In the genomic region with DNA sequence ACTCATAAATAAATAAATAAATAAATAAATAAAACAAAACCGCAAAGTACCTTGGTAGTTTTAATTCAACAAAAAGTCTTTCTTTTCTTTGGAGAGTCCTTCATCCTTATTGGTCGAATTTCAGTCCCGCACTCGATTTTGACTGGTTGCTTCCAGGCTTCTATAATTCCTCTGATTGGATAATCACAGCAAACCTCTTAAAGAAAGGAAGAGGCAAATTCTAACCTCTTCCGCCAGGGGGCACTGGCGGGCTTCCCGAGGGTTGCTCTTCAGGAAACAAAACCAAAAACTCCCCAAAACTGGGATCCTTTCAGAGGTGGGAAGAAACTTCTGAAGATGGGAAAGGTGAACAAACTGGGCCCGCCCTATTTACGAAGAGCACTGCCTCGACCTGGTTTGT, we compare ENCODE assay signal across 8 mouse cellular contexts. TPM values are rescaled to one million over a fixed set of nuclear protein-coding genes. Genes with fewer than 3 reads are reported as not detected.
DNase-seq lines count a peak whose midpoint lies in the region; ATAC-seq and TF ChIP-seq lines count a peak whose summit lies in the region.

No protein-coding gene starts in this region.

- TF ChIP-seq EP300 in ES-Bruce4 (IDR thresholded peaks at IDR 0.05; ENCODE audit: insufficient read depth, low read depth, low read length), result no peak
- TF ChIP-seq EP300 in liver, postnatal 0 days (IDR thresholded peaks at IDR 0.05; ENCODE audit: low read depth), result no peak

- 6% methylated on average over 10 of the region's 10 CpGs for WGBS in embryonic facial prominence, embryonic 15.5 days
- WGBS in heart, embryonic 11.5 days (ENCODE audit: insufficient replicate concordance), result 5% methylated on average over 10 of the region's 10 CpGs
- WGBS in liver, postnatal 0 days (ENCODE audit: insufficient replicate concordance), result 3% methylated on average over 10 of the region's 10 CpGs

- no peak for ATAC-seq in embryonic facial prominence, embryonic 15.5 days (ENCODE audit: insufficient number of reproducible peaks, low FRiP score, low TSS enrichment, low read depth)
- no peak for ATAC-seq in heart, embryonic 11.5 days (replicated peaks; ENCODE audit: insufficient number of reproducible peaks, low FRiP score, low TSS enrichment)
- ATAC-seq in liver, postnatal 0 days, result peak; percentile 62

- peak overlapping the region; percentile 51 for H3K4me3 ChIP-seq in ES-Bruce4 (ENCODE audit: low read depth, low read length)
- H3K4me3 ChIP-seq in embryonic facial prominence, embryonic 15.5 days (replicated peaks), result no peak overlapping the region
- H3K4me3 ChIP-seq in heart, embryonic 11.5 days (ENCODE audit: low read depth, low read length), result no peak overlapping the region; the same call in 1 of the 2 replicates
- no peak overlapping the region for H3K4me3 ChIP-seq in liver, postnatal 0 days (ENCODE audit: low read depth, low read length)

- H3K9me3 ChIP-seq in ES-Bruce4 (replicated peaks; ENCODE audit: control insufficient read depth, insufficient read depth, low read length, poor library complexity, severe bottlenecking), result no peaks in the 10 kb centered on the region
- no peaks in the 10 kb centered on the region for H3K9me3 ChIP-seq in embryonic facial prominence, embryonic 15.5 days (replicated peaks)
- H3K9me3 ChIP-seq in heart, embryonic 11.5 days (replicated peaks; ENCODE audit: control insufficient read depth, low read length), result no peaks in the 10 kb centered on the region
- H3K9me3 ChIP-seq in liver, postnatal 0 days (ENCODE audit: low read length), result no peaks in the 10 kb centered on the region

- peak; percentile 65 for TF ChIP-seq CTCF in ES-Bruce4 (IDR thresholded peaks at IDR 0.05; ENCODE audit: low read depth, low read length)
- peak; percentile 78 for TF ChIP-seq CTCF in liver, postnatal 0 days (IDR thresholded peaks at IDR 0.05; ENCODE audit: low read depth)

- H3K4me2 ChIP-seq in embryonic facial prominence, embryonic 15.5 days (replicated peaks), result 0 out of 2 replicates have a peak overlapping the region, but pooled peaks have one; percentile 24
- peak overlapping the region; percentile 8 for H3K4me2 ChIP-seq in heart, embryonic 11.5 days
- H3K4me2 ChIP-seq in liver, postnatal 0 days (ENCODE audit: low read depth, low read length), result peak overlapping the region; percentile 20

- H3K36me3 ChIP-seq in ES-Bruce4 (ENCODE audit: control insufficient read depth, insufficient read depth, low read length, poor library complexity, severe bottlenecking), result no peaks in the 10 kb centered on the region
- H3K36me3 ChIP-seq in embryonic facial prominence, embryonic 15.5 days, result no peaks in the 10 kb centered on the region
- no peaks in the 10 kb centered on the region for H3K36me3 ChIP-seq in heart, embryonic 11.5 days (ENCODE audit: control insufficient read depth, insufficient read depth, low read length)
- H3K36me3 ChIP-seq in liver, postnatal 0 days (replicated peaks; ENCODE audit: insufficient read depth, low read length), result no peaks in the 10 kb centered on the region

- H3K27me3 ChIP-seq in ES-Bruce4 (ENCODE audit: control insufficient read depth, insufficient read depth, low read length, poor library complexity, severe bottlenecking), result no peaks in the 10 kb centered on the region
- peaks cover 38% of the 10 kb centered on the region for H3K27me3 ChIP-seq in embryonic facial prominence, embryonic 15.5 days
- peaks cover 48% of the 10 kb centered on the region for H3K27me3 ChIP-seq in heart, embryonic 11.5 days (ENCODE audit: control insufficient read depth, insufficient read depth, low read length)
- peaks cover 41% of the 10 kb centered on the region for H3K27me3 ChIP-seq in liver, postnatal 0 days (ENCODE audit: insufficient read depth, low read length)

- peak; percentile 89 for DNase-seq in adrenal gland, postnatal 14 days
- peak; percentile 84 to 87 for DNase-seq in kidney, postnatal 4 days
- DNase-seq in liver, postnatal 0 days, result peak; percentile 80
- peak; percentile 91 for DNase-seq in retina, postnatal 1 day
- peak; percentile 56 for DNase-seq in urinary bladder, adult 2 months (ENCODE audit: low spot score)

- H3K9ac ChIP-seq in ES-Bruce4 (ENCODE audit: low read depth, poor library complexity, severe bottlenecking), result no peak overlapping the region; the same call in 1 of the 2 replicates
- no peak overlapping the region for H3K9ac ChIP-seq in embryonic facial prominence, embryonic 15.5 days
- no peak overlapping the region for H3K9ac ChIP-seq in heart, embryonic 11.5 days (ENCODE audit: low read depth, low read length)
- no peak overlapping the region for H3K9ac ChIP-seq in liver, postnatal 0 days (replicated peaks)

- no peak overlapping the region for H3K27ac ChIP-seq in ES-Bruce4 (ENCODE audit: insufficient read depth, low read length)
- H3K27ac ChIP-seq in embryonic facial prominence, embryonic 15.5 days (replicated peaks), result no peak overlapping the region
- no peak overlapping the region for H3K27ac ChIP-seq in heart, embryonic 11.5 days (ENCODE audit: low read depth, low read length)
- H3K27ac ChIP-seq in liver, postnatal 0 days (ENCODE audit: low read depth), result no peak overlapping the region

- H3K4me1 ChIP-seq in ES-Bruce4 (ENCODE audit: control insufficient read depth, insufficient read depth, low read length), result no peaks in the 10 kb centered on the region
- H3K4me1 ChIP-seq in embryonic facial prominence, embryonic 15.5 days, result peaks cover 10% of the 10 kb centered on the region
- no peaks in the 10 kb centered on the region for H3K4me1 ChIP-seq in heart, embryonic 11.5 days (ENCODE audit: control insufficient read depth, insufficient read depth, low read length)
- H3K4me1 ChIP-seq in liver, postnatal 0 days (ENCODE audit: insufficient read depth), result no peaks in the 10 kb centered on the region

- no peak for TF ChIP-seq POLR2A in ES-Bruce4 (IDR thresholded peaks at IDR 0.05; ENCODE audit: insufficient read depth, low read length)

RNA-seq across cellular contexts. Expression of a gene that starts 2.8 kb away (rescaled TPM):
- polyA plus RNA-seq in ES-Bruce4 (2011; ENCODE audit: insufficient read depth, insufficient read length, low read depth, missing spikeins), result 0.65 TPM in 1 of 2 replicates, not detected in the other
- 0.26 and 0.83 TPM in 2 replicates for total RNA-seq in adrenal gland, postnatal 14 days (2021)
- polyA plus RNA-seq in embryonic facial prominence, embryonic 15.5 days (2015; fragmentation: Nextera tagmentation; extraction: Ambion mirVana), result 0.60 and 1.3 TPM in 2 replicates
- polyA plus RNA-seq in heart, embryonic 11.5 days (2014; fragmentation: Nextera tagmentation; extraction: Ambion mirVana), result not detected in 2 replicates
- not detected in 2 replicates for polyA plus RNA-seq in liver, postnatal 0 days (2015; fragmentation: Nextera tagmentation; extraction: Ambion mirVana)
- polyA plus RNA-seq in urinary bladder, adult 2 months (2012; rRNA removed), result 0.04 TPM in 1 of 2 replicates, not detected in the other

RNA-seq across cellular contexts. Expression of a gene that starts 23.4 kb away (rescaled TPM):
- 13.5 and 16.5 TPM in 2 replicates for polyA plus RNA-seq in ES-Bruce4 (2011; ENCODE audit: insufficient read depth, insufficient read length, low read depth, missing spikeins)
- total RNA-seq in adrenal gland, postnatal 14 days (2021), result 25.3 and 29.6 TPM in 2 replicates
- polyA plus RNA-seq in embryonic facial prominence, embryonic 15.5 days (2015; fragmentation: Nextera tagmentation; extraction: Ambion mirVana), result 10.1 and 11.3 TPM in 2 replicates
- 3.0 and 3.6 TPM in 2 replicates for polyA plus RNA-seq in heart, embryonic 11.5 days (2014; fragmentation: Nextera tagmentation; extraction: Ambion mirVana)
- 1.7 and 2.2 TPM in 2 replicates for polyA plus RNA-seq in liver, postnatal 0 days (2015; fragmentation: Nextera tagmentation; extraction: Ambion mirVana)
- polyA plus RNA-seq in urinary bladder, adult 2 months (2012; rRNA removed), result 14.7 and 18.1 TPM in 2 replicates

RNA-seq across cellular contexts. Expression of a gene that starts 38.2 kb away (rescaled TPM):
- polyA plus RNA-seq in ES-Bruce4 (2011; ENCODE audit: insufficient read depth, insufficient read length, low read depth, missing spikeins), result 1.6 and 1.8 TPM in 2 replicates
- total RNA-seq in adrenal gland, postnatal 14 days (2021), result 1.6 and 2.6 TPM in 2 replicates
- 3.6 and 4.9 TPM in 2 replicates for polyA plus RNA-seq in embryonic facial prominence, embryonic 15.5 days (2015; fragmentation: Nextera tagmentation; extraction: Ambion mirVana)
- 1.7 and 3.1 TPM in 2 replicates for polyA plus RNA-seq in heart, embryonic 11.5 days (2014; fragmentation: Nextera tagmentation; extraction: Ambion mirVana)
- polyA plus RNA-seq in liver, postnatal 0 days (2015; fragmentation: Nextera tagmentation; extraction: Ambion mirVana), result 0.46 and 0.78 TPM in 2 replicates
- polyA plus RNA-seq in urinary bladder, adult 2 months (2012; rRNA removed), result 2.3 and 2.5 TPM in 2 replicates

RNA-seq across cellular contexts. Expression of a gene that starts 59.6 kb away (rescaled TPM):
- 38.7 and 39.8 TPM in 2 replicates for polyA plus RNA-seq in ES-Bruce4 (2011; ENCODE audit: insufficient read depth, insufficient read length, low read depth, missing spikeins)
- 197 and 255 TPM in 2 replicates for total RNA-seq in adrenal gland, postnatal 14 days (2021)
- polyA plus RNA-seq in embryonic facial prominence, embryonic 15.5 days (2015; fragmentation: Nextera tagmentation; extraction: Ambion mirVana), result 114 and 117 TPM in 2 replicates
- polyA plus RNA-seq in heart, embryonic 11.5 days (2014; fragmentation: Nextera tagmentation; extraction: Ambion mirVana), result 72.1 and 78.0 TPM in 2 replicates
- 24.0 and 25.5 TPM in 2 replicates for polyA plus RNA-seq in liver, postnatal 0 days (2015; fragmentation: Nextera tagmentation; extraction: Ambion mirVana)
- polyA plus RNA-seq in urinary bladder, adult 2 months (2012; rRNA removed), result 78.4 and 96.7 TPM in 2 replicates
